Mouse (Mus musculus): ENCODE results near the gene Trub1. TPM values are rescaled to one million over a fixed set of nuclear protein-coding genes. Genes with fewer than 3 reads are reported as not detected.

Trub1 gene
- polyA plus RNA-seq, 1 experiment from 2014 or later = 7.1 TPM

DNA sequence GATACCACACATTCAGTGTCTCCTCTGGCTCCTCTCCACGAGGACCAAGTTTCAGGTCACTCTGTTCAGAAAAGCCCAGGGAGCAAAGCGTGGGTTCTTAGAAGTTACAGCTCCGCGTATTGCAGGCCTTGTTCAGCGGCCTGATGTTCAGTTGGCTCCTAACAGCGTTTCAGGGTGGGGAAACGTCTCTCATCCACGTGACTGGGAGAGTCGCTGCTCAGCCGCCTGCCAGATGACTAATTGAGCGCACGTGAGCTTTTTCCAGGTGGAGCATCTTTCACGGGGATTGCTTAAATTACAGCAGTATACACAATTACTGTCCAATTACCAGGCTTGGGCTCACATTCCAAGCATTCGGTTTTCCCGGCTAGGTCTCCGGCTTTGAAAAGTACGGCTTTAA lies 70.7 kb downstream of the Trub1 start:
- Histone ChIP-seq H3K9me3 (ENCODE audit: control insufficient read depth) (no peaks in the 10 kb centered on the region), H3K4me1 (replicated peaks; ENCODE audit: control insufficient read depth, insufficient read depth, low read length) (no peaks in the 10 kb centered on the region), H3K4me3 (ENCODE audit: low read depth, low read length) (no peak overlapping the region), H3K27me3 (replicated peaks; ENCODE audit: control insufficient read depth, insufficient read depth, low read length) (no peaks in the 10 kb centered on the region), H3K27ac (ENCODE audit: low read depth, low read length) (no peak overlapping the region), H3K4me2 (replicated peaks; ENCODE audit: low read depth) (no peak overlapping the region), H3K9ac (ENCODE audit: low read depth, low read length) (no peak overlapping the region), H3K36me3 (ENCODE audit: control insufficient read depth, insufficient read depth) (no peaks in the 10 kb centered on the region)
- no peak for TF ChIP-seq CTCF (IDR thresholded peaks at IDR 0.05; ENCODE audit: low read depth)
- WGBS = 62% methylated on average over 17 of the region's 17 CpGs
- no peak for ATAC-seq

DNA sequence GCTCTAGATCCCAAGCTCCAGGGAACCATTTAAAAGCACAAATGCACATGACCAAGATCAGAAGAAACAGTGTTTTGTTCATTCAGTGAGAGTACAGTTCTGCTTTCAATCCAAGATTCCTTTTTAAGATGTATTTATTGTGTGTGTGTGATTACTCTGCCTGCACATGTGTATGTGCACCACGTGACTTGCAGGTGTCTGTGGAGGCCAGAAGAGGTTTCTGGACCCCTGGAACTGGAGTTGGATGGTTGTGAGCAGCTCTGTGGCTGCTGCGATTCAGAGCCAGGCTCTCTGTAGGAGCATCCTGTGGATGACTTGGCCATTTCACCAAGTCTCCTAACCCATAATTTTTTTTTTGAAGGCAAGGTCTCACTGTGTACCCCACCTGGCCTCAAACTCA lies 73.0 kb downstream of the Trub1 start:
- Histone ChIP-seq H3K27me3 (replicated peaks; ENCODE audit: control insufficient read depth, insufficient read depth, low read length) (no peaks in the 10 kb centered on the region), H3K27ac (ENCODE audit: low read depth, low read length) (no peak overlapping the region), H3K4me1 (replicated peaks; ENCODE audit: control insufficient read depth, insufficient read depth, low read length) (no peaks in the 10 kb centered on the region), H3K36me3 (ENCODE audit: control insufficient read depth, insufficient read depth) (no peaks in the 10 kb centered on the region), H3K9ac (ENCODE audit: low read depth, low read length) (no peak overlapping the region), H3K4me3 (ENCODE audit: low read depth, low read length) (no peak overlapping the region), H3K9me3 (ENCODE audit: control insufficient read depth) (no peaks in the 10 kb centered on the region), H3K4me2 (replicated peaks; ENCODE audit: low read depth) (no peak overlapping the region)
- WGBS = 85% methylated on average over 2 of the region's 2 CpGs
- no peak for ATAC-seq
- no peak for TF ChIP-seq CTCF (IDR thresholded peaks at IDR 0.05; ENCODE audit: low read depth)

DNA sequence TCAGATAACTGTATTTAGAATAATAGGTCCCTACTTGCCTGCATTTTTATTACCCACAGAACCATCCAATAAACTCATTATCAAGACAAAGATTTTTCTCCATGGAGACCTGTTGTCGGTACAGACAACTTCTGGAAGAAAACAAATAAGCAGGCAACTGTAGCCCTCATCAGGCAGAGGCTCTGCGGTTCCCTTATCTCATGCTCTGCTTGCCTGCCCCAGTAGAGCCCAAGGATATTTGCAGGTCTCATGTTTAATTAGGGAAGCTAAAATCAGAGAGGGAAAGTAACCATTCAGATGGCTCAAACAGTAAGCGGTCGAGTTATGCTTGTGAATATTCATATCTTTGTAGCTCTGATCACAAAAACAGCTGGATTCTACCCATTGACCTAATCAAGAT lies 77.5 kb downstream of the Trub1 start:
- Histone ChIP-seq H3K4me3 (ENCODE audit: low read depth, low read length) (no peak overlapping the region), H3K27ac (ENCODE audit: low read depth, low read length) (no peak overlapping the region), H3K9ac (ENCODE audit: low read depth, low read length) (no peak overlapping the region), H3K36me3 (ENCODE audit: control insufficient read depth, insufficient read depth) (no peaks in the 10 kb centered on the region), H3K27me3 (replicated peaks; ENCODE audit: control insufficient read depth, insufficient read depth, low read length) (no peaks in the 10 kb centered on the region), H3K4me2 (replicated peaks; ENCODE audit: low read depth) (no peak overlapping the region), H3K9me3 (ENCODE audit: control insufficient read depth) (no peaks in the 10 kb centered on the region), H3K4me1 (replicated peaks; ENCODE audit: control insufficient read depth, insufficient read depth, low read length) (no peaks in the 10 kb centered on the region; the same call in 1 of the 2 replicates)
- ATAC-seq = no peak
- TF ChIP-seq CTCF (IDR thresholded peaks at IDR 0.05; ENCODE audit: low read depth) = no peak
- 55% methylated on average over 4 of the region's 4 CpGs for WGBS

DNA sequence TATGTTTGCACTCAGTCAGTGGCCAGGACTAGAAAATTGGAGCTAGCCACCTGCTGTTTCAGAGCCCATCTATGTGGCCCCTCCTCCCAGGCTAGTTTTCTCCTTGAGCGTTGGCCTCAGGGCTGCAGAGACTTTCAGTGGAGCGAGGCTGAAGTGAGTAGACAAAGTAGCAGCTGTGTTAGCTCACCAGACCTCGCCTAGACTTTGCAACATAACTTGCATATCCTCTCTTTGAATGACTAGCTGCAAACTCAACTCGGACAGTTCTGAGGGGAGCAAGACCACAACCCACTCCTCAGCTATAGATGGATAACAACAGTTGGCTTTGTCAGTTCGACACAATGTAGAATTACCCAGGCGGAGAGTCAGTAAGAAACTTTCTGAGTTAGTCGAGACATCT lies 81.5 kb downstream of the Trub1 start:
- Histone ChIP-seq H3K27ac (ENCODE audit: low read depth, low read length) (no peak overlapping the region), H3K4me1 (replicated peaks; ENCODE audit: control insufficient read depth, insufficient read depth, low read length) (no peaks in the 10 kb centered on the region; the same call in 1 of the 2 replicates), H3K9me3 (ENCODE audit: control insufficient read depth) (no peaks in the 10 kb centered on the region), H3K9ac (ENCODE audit: low read depth, low read length) (no peak overlapping the region), H3K36me3 (ENCODE audit: control insufficient read depth, insufficient read depth) (no peaks in the 10 kb centered on the region), H3K4me3 (ENCODE audit: low read depth, low read length) (no peak overlapping the region), H3K27me3 (replicated peaks; ENCODE audit: control insufficient read depth, insufficient read depth, low read length) (no peaks in the 10 kb centered on the region), H3K4me2 (replicated peaks; ENCODE audit: low read depth) (no peak overlapping the region)
- peak; percentile 45; the same call in 1 of the 2 replicates for ATAC-seq
- no peak for TF ChIP-seq CTCF (IDR thresholded peaks at IDR 0.05; ENCODE audit: low read depth)
- 53% methylated on average over 7 of the region's 7 CpGs for WGBS

DNA sequence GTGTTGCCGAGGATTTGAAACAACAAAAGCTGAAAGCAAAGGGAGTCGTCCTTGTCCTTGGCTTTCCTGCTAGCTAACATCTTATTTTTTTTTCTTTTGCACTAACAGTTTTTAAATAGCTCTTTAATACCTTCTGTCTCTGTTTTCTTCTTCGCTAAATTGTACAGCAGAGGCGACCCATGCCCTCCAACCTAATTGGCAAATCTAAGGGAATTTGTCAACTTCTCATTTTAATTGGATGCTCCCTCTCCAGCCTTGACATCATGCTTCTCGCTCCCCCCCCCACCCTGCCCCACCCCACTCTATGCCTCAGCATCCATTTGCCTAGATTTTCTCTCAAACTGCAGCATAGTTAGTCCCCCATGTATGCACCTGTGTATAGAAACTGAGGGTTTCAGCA lies 83.8 kb downstream of the Trub1 start:
- Histone ChIP-seq H3K9ac (ENCODE audit: low read depth, low read length) (no peak overlapping the region), H3K9me3 (ENCODE audit: control insufficient read depth) (no peaks in the 10 kb centered on the region), H3K4me2 (replicated peaks; ENCODE audit: low read depth) (no peak overlapping the region), H3K4me1 (replicated peaks; ENCODE audit: control insufficient read depth, insufficient read depth, low read length) (no peaks in the 10 kb centered on the region; the same call in 1 of the 2 replicates), H3K27me3 (replicated peaks; ENCODE audit: control insufficient read depth, insufficient read depth, low read length) (no peaks in the 10 kb centered on the region), H3K4me3 (ENCODE audit: low read depth, low read length) (no peak overlapping the region), H3K27ac (ENCODE audit: low read depth, low read length) (no peak overlapping the region), H3K36me3 (ENCODE audit: control insufficient read depth, insufficient read depth) (no peaks in the 10 kb centered on the region)
- 81% methylated on average over 5 of the region's 5 CpGs for WGBS
- ATAC-seq = no peak
- no peak for TF ChIP-seq CTCF (IDR thresholded peaks at IDR 0.05; ENCODE audit: low read depth)

DNA sequence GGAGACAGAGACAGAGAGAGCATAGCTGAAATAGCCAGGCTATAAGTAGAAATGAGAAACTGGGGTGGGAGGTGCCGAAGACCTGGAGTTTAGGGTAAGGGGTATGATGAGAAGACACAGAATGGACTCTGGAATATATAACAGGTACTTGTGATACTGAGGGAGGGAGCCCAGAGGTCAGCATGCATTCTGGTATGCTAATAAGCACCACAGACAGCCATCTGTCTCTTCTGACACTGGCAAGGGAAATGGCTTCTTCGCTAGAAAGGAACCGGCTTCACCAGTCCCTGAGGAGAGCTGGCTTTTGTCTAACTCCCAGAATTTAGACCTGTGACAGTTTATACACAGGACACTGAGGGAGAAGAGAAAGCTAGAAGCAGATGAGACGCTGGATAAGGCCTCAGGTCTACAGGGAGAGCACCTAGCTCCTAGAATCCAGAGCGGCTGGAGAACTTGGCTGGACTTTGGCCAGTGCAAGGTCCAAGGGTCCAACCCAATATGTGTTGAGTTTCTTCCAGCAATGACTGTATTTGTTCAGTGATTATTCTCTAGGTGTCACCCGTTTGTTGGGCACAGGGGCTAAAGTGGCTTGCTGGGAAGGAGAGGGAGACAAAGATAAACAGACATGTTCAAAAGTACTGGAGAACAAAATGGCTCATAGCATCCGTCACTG lies 84.9 kb downstream of the Trub1 start:
- no peaks in the 10 kb centered on the region for H3K27me3 ChIP-seq (replicated peaks; ENCODE audit: control insufficient read depth, insufficient read depth, low read length)
- ATAC-seq = peak; percentile 86
- no peaks in the 10 kb centered on the region for H3K9me3 ChIP-seq (ENCODE audit: control insufficient read depth)
- peak overlapping the region; percentile 63 for H3K27ac ChIP-seq (ENCODE audit: low read depth, low read length)
- H3K9ac ChIP-seq (ENCODE audit: low read depth, low read length) = no peak overlapping the region
- no peaks in the 10 kb centered on the region; the same call in 1 of the 2 replicates for H3K4me1 ChIP-seq (replicated peaks; ENCODE audit: control insufficient read depth, insufficient read depth, low read length)
- WGBS = 30% methylated on average over 7 of the region's 7 CpGs
- no peak for TF ChIP-seq CTCF (IDR thresholded peaks at IDR 0.05; ENCODE audit: low read depth)
- no peak overlapping the region for H3K4me3 ChIP-seq (ENCODE audit: low read depth, low read length)
- H3K36me3 ChIP-seq (ENCODE audit: control insufficient read depth, insufficient read depth) = no peaks in the 10 kb centered on the region
- H3K4me2 ChIP-seq (replicated peaks; ENCODE audit: low read depth) = no peak overlapping the region; the same call in 1 of the 2 replicates
